Mouse (Mus musculus) frontal cortex, adult 2 months (tissue): ENCODE measurements around the gene Dars. TPM values are rescaled to one million over a fixed set of nuclear protein-coding genes. Genes with fewer than 3 reads are reported as not detected.
"Not testable (repeated sequence)": the region's sequence is repeated elsewhere in the genome, so short reads cannot be mapped to it uniquely, and the experiment has no call there.

Experiments
- DNase-seq, 2 experiments: peaks; one replicate each; pipeline ENCODE4 v3.0.0; 2022; ENCODE audit warnings: low spot score in 1 of 2; ENCODE audit errors: extremely low spot score in 1 of 2
- polyA plus RNA-seq: library from polyadenylated mRNA; depleted of rRNA; stranded (reverse); fragments of >200 nt; gene quantifications from 2 replicates; pipeline ENCODE4 v1.2.3, GENCODE M21; 2012; rRNA removed

Gene Dars
- polyA plus RNA-seq, 1 experiment: 45.7 TPM

DNA sequence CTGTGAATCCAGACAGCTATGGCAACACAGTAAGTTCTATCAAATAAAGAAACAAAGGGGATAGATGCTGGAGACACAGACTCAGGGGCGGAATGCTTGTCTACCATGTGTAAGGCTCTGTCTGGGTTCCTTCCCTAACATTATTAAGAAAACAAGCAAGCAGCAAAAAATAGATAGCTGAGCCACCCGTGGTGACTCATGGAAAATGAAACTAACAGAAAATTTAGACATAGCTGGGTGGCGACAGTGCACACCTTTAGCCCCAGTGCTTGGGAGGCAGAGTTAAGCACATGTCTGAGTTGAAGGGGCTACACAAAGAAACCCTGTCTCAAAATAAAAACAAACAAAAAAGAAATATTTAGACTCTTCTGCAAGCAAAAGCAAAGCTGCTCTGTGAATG lies 59.7 kb downstream of the Dars start:
- DNase-seq: no peak

DNA sequence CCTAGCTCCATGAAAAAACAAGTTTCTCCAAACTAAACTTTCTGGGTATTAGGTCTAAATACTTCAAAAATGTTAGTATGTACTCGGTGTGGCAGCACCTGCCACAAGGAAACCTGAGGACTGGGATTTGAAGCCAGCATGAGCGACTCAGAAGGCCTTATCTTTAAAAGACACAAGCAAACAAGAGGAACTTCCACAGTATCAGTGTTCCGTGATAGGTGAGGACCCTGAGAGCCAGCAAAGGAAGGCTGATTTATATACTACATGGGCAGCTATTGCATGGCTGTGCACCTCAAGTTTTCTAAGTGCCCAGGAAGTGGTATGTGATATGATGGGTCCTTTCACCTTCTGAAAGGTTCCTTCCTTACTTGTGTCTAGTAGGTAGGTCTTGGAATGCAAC lies 64.1 kb downstream of the Dars start:
- DNase-seq: no peak

DNA sequence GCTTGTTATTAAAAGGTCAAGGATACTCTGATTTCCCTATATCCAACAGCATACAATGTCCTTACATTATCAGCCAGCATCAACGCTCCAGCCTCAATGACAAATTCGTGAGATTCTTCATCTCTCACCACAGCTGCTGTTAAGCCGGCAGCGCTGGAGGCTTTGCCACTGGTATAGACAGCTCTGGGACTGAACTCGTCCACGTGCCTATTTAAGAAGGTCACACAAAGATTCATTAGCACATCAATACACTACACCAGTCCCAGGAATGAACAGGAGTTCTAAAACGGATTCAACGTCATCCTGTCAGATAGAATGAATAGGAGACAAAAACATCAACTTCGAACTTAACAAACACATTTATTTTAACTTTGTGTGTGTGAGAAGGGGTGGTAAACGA lies 72.9 kb downstream of the Dars start:
- DNase-seq: no peak

DNA sequence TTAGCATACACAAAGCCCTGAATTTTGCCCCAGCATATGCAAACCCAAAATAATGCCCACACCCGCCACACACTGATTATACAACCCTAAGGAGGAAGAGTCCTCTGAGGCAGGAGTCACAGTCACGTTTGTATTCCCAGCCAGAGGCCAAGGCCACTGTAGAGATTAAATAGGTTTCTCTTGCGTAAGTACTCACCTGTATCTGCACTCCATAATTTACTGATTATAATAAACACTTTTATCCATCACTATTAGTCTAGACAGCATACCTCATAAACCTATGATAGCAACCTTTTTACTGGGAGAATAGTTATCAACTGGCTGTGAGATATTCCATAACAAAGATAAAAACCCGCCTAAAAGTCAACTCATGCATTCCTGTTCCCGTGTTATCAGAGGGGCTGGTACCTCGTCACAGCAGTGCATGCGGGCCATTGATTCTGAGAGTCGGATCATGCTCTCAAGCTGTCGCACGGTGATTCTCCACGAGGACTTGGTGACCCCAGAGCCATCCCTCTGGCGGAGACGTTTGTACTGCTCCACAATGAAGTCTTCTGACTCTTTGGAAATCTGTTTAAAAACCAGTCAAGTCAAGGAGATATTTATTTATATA lies 79.4 kb downstream of the Dars start:
- DNase-seq: no peak

DNA sequence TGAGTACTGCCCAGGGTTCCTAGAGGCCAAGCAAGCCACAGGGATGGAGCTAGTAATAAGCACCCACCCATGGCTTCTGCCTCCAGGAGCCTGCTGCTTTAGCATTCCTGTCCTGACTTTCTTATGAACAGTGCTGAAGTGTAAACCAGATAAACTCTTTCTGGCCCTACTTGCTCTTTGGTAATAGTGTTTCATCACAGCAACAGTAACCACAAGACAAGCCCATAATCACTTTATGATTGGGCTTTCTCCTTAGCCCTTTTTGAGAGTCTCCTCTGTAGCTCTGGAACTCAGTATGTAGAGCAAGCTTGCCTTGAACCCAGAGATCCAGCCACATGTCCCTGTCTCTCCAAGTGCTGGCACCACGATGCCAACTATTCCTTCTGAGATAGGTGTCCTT lies 86.9 kb downstream of the Dars start:
- DNase-seq: no peak

DNA sequence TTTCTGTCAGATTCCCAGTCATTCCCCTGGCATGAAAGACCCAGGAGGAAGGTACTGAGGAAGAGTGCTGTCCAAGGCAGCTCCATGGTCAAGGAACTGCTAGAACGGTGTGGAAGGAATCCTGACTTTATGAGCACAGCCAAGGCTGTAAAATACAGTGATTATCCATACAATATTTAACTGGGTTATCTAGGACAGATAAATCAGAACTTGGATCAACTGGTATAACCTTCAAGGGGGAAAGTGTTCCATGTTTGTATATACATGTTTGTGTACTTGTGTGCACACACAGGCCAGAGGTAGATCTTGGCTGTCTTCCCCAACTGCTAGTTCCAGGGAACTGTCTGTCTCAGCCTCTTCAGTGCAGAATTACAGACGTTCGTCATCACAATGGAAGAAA lies 89.0 kb downstream of the Dars start, which contains the start of gene Lct:
TSS of gene Lct (minus strand) at position 101 of the 400 bp plus-strand sequence.
- no peak for DNase-seq

DNA sequence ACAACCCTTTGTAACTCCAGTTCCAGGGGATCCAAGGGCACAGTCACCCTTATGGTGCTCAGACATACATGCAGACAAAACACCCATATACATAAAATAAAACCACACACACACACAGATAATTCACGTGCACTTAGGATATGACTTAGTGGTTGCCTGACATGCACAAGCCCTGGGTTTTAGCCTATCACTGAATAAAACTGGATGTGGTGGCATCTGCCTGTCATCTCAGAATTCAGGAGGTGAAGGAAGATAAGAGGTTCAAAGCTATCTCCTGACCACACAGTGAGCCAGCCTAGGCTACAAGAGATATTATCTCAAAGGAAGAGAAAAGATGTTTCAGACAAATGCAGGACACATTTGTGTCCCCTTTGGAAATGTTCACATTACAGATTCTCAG lies 90.0 kb downstream of the Dars start:
- no peak for DNase-seq

DNA sequence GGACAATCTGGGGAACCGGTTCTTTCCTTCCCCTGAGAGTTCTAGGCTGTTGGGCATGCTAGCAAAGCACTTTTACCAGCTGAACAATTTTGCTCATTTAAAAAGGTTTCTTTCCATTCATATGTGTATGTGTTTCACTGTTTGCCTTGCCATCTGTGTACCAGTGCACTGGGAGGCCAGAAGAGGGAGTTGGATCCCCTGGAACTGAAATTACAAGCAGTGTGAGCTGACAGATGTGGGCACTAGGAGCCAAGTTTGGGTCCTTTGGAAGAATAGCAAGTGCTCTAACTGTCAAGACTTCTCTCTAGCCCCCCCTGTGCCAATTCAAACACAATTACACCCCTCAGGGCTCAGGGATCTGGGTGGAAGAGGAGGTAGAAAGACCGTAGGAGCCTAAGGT lies 92.4 kb downstream of the Dars start:
- DNase-seq: no peak

DNA sequence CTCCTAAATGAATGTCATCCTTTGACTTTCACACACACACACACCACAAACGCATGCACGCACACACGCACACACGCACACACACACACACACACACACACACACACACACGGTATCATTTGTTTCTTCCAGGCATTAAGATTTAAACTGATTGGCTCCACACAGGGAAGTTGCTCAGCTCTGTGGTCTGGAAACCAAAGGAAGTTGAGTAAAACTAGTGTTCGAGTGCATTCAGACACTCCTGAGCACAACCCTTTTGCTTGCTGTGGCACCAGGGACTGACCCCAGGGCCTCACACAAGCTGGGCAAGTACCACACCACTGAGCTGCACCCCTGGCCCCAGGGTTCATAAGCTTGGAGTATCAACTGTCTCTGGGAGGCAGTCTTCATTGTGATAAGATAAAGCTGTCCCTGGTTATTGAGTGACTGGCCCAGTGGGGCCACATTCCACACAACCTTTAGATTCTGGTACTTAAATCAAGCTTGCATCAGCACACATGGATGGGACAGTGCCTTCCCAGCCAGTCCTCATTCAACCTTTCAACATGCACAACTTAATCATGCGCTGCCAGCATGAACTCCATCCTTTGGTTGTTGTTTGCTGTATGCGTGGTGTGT lies 94.0 kb downstream of the Dars start:
- DNase-seq: no peak

DNA sequence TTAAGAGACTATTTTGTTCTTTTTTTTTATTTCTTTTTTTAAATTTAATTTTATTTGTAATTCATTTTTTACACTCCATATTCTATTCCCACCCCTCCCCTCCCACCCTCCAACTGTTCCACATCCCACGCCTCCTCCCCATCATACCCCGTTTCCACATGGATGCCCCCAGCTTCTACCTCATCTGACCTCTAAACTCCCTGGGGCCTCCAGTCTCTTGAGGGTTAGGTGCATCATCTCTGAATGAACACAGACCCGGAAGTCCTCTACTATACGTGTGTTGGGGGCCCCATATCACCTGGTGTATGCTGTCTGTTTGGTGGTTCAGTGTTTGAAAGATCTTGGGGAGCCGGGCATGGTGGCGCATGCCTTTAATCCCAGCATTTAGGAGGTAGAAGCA lies 97.9 kb downstream of the Dars start:
- DNase-seq: not testable (repeated sequence)

DNA sequence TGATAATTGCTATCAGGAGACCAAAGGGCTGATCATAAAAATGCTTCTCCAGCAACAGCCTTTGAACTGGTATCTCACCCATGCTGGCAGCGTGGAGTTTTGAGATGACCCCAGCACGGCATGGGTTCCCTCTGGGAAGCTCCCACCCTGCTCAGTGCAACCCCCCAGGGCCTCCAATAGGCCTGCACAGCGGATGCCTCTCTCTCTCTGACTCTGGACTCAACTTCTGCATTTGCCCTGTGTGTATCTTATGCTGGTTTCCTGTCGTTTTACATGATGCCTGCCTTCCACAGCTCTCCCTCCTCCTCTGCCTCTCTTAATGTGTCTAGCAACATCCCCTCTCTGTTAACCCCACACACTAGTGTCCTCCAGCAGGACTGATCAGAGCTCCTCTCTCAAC lies 102.5 kb downstream of the Dars start:
- no peak for DNase-seq

Other genes with a start within 250 kb of the Dars start
- 43.4 and 45.9 TPM in 2 replicates for gene Ubxn4, start 173.4 kb downstream of the Dars start, polyA plus RNA-seq
- 0.42 and 0.92 TPM in 2 replicates for gene Lct, start 89.0 kb downstream of the Dars start, polyA plus RNA-seq
- gene Mcm6, start 57.7 kb downstream of the Dars start, polyA plus RNA-seq: 8.9 and 11.2 TPM in 2 replicates
- gene Cxcr4, start 174.9 kb upstream of the Dars start, polyA plus RNA-seq: 13.0 and 16.4 TPM in 2 replicates